Mouse (Mus musculus) MEL (cell line): ENCODE data around the gene Nop10. TPM values are rescaled to one million over a fixed set of nuclear protein-coding genes. Genes with fewer than 3 reads are reported as not detected.

ENCODE experiments used
- DNase-seq: peaks from one replicate; pipeline ENCODE4 v3.0.0; 2011; ENCODE audit warnings: low read depth, low spot score
- H3K27ac ChIP-seq: 2 replicates; pipeline ENCODE4 v1.5.1; 2012; ENCODE audit warnings: low read depth, mild to moderate bottlenecking, control low read depth, low read length, moderate library complexity; ENCODE audit not compliant: control insufficient read depth
- H3K27me3 ChIP-seq, 2 experiments: fragments of 150-350 bp in 1 of 2; sonication (generic) in 1 of 2; 2 replicates each; pipeline ENCODE4 v1.6.1; 2012; ENCODE audit warnings: low read length in 2 of 2, mild to moderate bottlenecking in 2 of 2, improper control_type of control experiment in 1 of 2, moderate library complexity in 1 of 2; ENCODE audit not compliant: insufficient read depth in 2 of 2, control insufficient read depth in 1 of 2
- H3K36me3 ChIP-seq, 2 experiments: 2 replicates each; pipeline ENCODE4 v1.6.1; 2012 to 2014; ENCODE audit warnings: low read length in 2 of 2, improper control_type of control experiment in 1 of 2, inconsistent platforms in 1 of 2, mild to moderate bottlenecking in 1 of 2; ENCODE audit not compliant: insufficient read depth in 2 of 2, control insufficient read depth in 1 of 2
- H3K4me1 ChIP-seq, 2 experiments: fragments of 150-350 bp in 1 of 2; sonication (generic) in 1 of 2; 2 replicates each; pipeline ENCODE4 v1.6.1; 2012; ENCODE audit warnings: low read length in 2 of 2, improper control_type of control experiment in 1 of 2, mild to moderate bottlenecking in 1 of 2; ENCODE audit not compliant: insufficient read depth in 2 of 2, control insufficient read depth in 1 of 2
- H3K4me3 ChIP-seq, 2 experiments: fragments of 150-350 bp in 1 of 2; sonication (generic) in 1 of 2; 2 replicates each; pipeline ENCODE4 v1.5.1; 2012; ENCODE audit warnings: low read depth in 2 of 2, low read length in 2 of 2, mild to moderate bottlenecking in 2 of 2, moderate library complexity in 2 of 2, control low read depth in 1 of 2, improper control_type of control experiment in 1 of 2; ENCODE audit not compliant: control insufficient read depth in 1 of 2, insufficient read depth in 1 of 2
- H3K79me2 ChIP-seq: 2 replicates; pipeline ENCODE4 v1.6.1; 2012; ENCODE audit warnings: mild to moderate bottlenecking, low read length, moderate library complexity; ENCODE audit not compliant: control insufficient read depth, poor library complexity, insufficient read depth
- H3K9ac ChIP-seq: 2 replicates; pipeline ENCODE4 v1.6.1; 2012; ENCODE audit warnings: low read depth, mild to moderate bottlenecking, control low read depth, low read length, moderate library complexity; ENCODE audit not compliant: control insufficient read depth, poor library complexity, severe bottlenecking
- H3K9me3 ChIP-seq: fragments of 150-350 bp; sonication (generic); replicated peaks from 2 replicates; pipeline ENCODE4 v1.6.1; 2012; ENCODE audit warnings: mild to moderate bottlenecking, low read length, improper control_type of control experiment, moderate library complexity; ENCODE audit not compliant: insufficient read depth
- CHD1 ChIP-seq: IDR thresholded peaks from 2 replicates; pipeline ENCODE4 v1.6.1; 2012; ENCODE audit warnings: low read depth, mild to moderate bottlenecking, inconsistent platforms, low read length, improper control_type of control experiment
- E2F4 ChIP-seq: IDR thresholded peaks from 2 replicates; pipeline ENCODE4 v1.6.1; 2011; ENCODE audit warnings: low read depth, low read length, improper control_type of control experiment, borderline replicate concordance
- ELF1 ChIP-seq: IDR thresholded peaks from 2 replicates; pipeline ENCODE4 v1.6.1; 2014; ENCODE audit warnings: low read depth, mild to moderate bottlenecking, inconsistent platforms, low read length, improper control_type of control experiment, moderate library complexity
- EP300 ChIP-seq, 2 experiments: IDR thresholded peaks; 2 replicates each; pipeline ENCODE4 v1.6.1; 2011; ENCODE audit warnings: improper control_type of control experiment in 2 of 2, low read length in 2 of 2, low read depth in 1 of 2, mild to moderate bottlenecking in 1 of 2
- ETS1 ChIP-seq: IDR thresholded peaks from 2 replicates; pipeline ENCODE4 v1.6.1; 2012; ENCODE audit warnings: low read depth, mild to moderate bottlenecking, inconsistent platforms, low read length, improper control_type of control experiment, moderate library complexity
- GATA1 ChIP-seq: IDR thresholded peaks from 2 replicates; pipeline ENCODE4 v1.6.1; 2011; ENCODE audit warnings: low read depth, low read length, improper control_type of control experiment
- HCFC1 ChIP-seq: IDR thresholded peaks from 2 replicates; pipeline ENCODE4 v1.6.1; 2012; ENCODE audit warnings: low read depth, mild to moderate bottlenecking, inconsistent platforms, low read length, improper control_type of control experiment, moderate library complexity
- JUND ChIP-seq: IDR thresholded peaks from 2 replicates; pipeline ENCODE4 v1.6.1; 2011; ENCODE audit warnings: low read depth, mild to moderate bottlenecking, improper control_type of control experiment, low read length
- KAT2A ChIP-seq: conservative IDR thresholded peaks from 2 replicates; pipeline ENCODE4 v1.6.1; 2012; ENCODE audit warnings: low read depth, low read length, improper control_type of control experiment, inconsistent platforms
- MAFK ChIP-seq: IDR thresholded peaks from 2 replicates; pipeline ENCODE4 v1.6.1; 2011; ENCODE audit warnings: low read depth, mild to moderate bottlenecking, low read length, improper control_type of control experiment, borderline replicate concordance
- MAX ChIP-seq: IDR thresholded peaks from 2 replicates; pipeline ENCODE4 v1.6.1; 2011; ENCODE audit warnings: low read length, improper control_type of control experiment
- MAZ ChIP-seq: IDR thresholded peaks from 2 replicates; pipeline ENCODE4 v1.6.1; 2012; ENCODE audit warnings: low read depth, mild to moderate bottlenecking, inconsistent platforms, low read length, improper control_type of control experiment
- MEF2A ChIP-seq: IDR thresholded peaks from 2 replicates; pipeline ENCODE4 v1.6.1; 2014; ENCODE audit warnings: low read depth, mild to moderate bottlenecking, inconsistent platforms, low read length, improper control_type of control experiment; ENCODE audit not compliant: poor library complexity, insufficient replicate concordance, severe bottlenecking; ENCODE audit errors: extremely low read depth
- MXI1 ChIP-seq: IDR thresholded peaks from 2 replicates; pipeline ENCODE4 v1.6.1; 2011; ENCODE audit warnings: mild to moderate bottlenecking, low read depth, low read length, improper control_type of control experiment
- MYC ChIP-seq: IDR thresholded peaks from 2 replicates; pipeline ENCODE4 v1.6.1; 2011; ENCODE audit warnings: low read depth, mild to moderate bottlenecking, low read length, improper control_type of control experiment, moderate library complexity
- NELFE ChIP-seq: IDR thresholded peaks from 2 replicates; pipeline ENCODE4 v1.6.1; 2011; ENCODE audit warnings: low read depth, low read length, improper control_type of control experiment
- POLR2A ChIP-seq, 2 experiments: IDR thresholded peaks; 2 replicates each; pipeline ENCODE4 v1.6.1; 2011 to 2012; ENCODE audit warnings: low read length in 2 of 2, mild to moderate bottlenecking in 2 of 2, control low read depth in 1 of 2, improper control_type of control experiment in 1 of 2, low read depth in 1 of 2, moderate library complexity in 1 of 2; ENCODE audit not compliant: control insufficient read depth in 1 of 2, insufficient read depth in 1 of 2, poor library complexity in 1 of 2
- POLR2AphosphoS5 ChIP-seq: IDR thresholded peaks from 2 replicates; pipeline ENCODE4 v1.6.1; 2012; ENCODE audit warnings: low read depth, borderline replicate concordance, mild to moderate bottlenecking, inconsistent platforms, low read length, moderate library complexity, mixed read lengths
- RAD21 ChIP-seq: IDR thresholded peaks from 2 replicates; pipeline ENCODE4 v1.6.1; 2011; ENCODE audit warnings: mild to moderate bottlenecking, low read depth, low read length, improper control_type of control experiment
- SIN3A ChIP-seq: IDR thresholded peaks from 2 replicates; pipeline ENCODE4 v1.6.1; 2012; ENCODE audit warnings: low read length, improper control_type of control experiment, inconsistent platforms
- TBP ChIP-seq: IDR thresholded peaks from 2 replicates; pipeline ENCODE4 v1.8.0; 2011; ENCODE audit warnings: low read depth, low read length, improper control_type of control experiment
- UBTF ChIP-seq: IDR thresholded peaks from 2 replicates; pipeline ENCODE4 v1.6.1; 2012; ENCODE audit warnings: low read depth, mild to moderate bottlenecking, inconsistent platforms, low read length, improper control_type of control experiment, moderate library complexity, borderline replicate concordance; ENCODE audit not compliant: insufficient read depth
- USF1 ChIP-seq: IDR thresholded peaks from 2 replicates; pipeline ENCODE4 v1.6.1; 2014; ENCODE audit warnings: low read depth, mild to moderate bottlenecking, inconsistent platforms, low read length, improper control_type of control experiment, moderate library complexity
- USF2 ChIP-seq, 2 experiments: IDR thresholded peaks; 2 replicates each; pipeline ENCODE4 v1.6.1; 2011 to 2012; ENCODE audit warnings: improper control_type of control experiment in 2 of 2, low read length in 2 of 2, borderline replicate concordance in 1 of 2, inconsistent platforms in 1 of 2, low read depth in 1 of 2, mild to moderate bottlenecking in 1 of 2; ENCODE audit not compliant: insufficient read depth in 1 of 2
- ZC3H11A ChIP-seq: IDR thresholded peaks from 2 replicates; pipeline ENCODE4 v1.6.1; 2012; ENCODE audit warnings: low read depth, mild to moderate bottlenecking, inconsistent platforms, low read length, improper control_type of control experiment
- ZNF384 ChIP-seq: IDR thresholded peaks from 2 replicates; pipeline ENCODE4 v1.6.1; 2012; ENCODE audit warnings: low read depth, mild to moderate bottlenecking, inconsistent platforms, low read length, improper control_type of control experiment
- polyA plus RNA-seq, 2 experiments: library from polyadenylated mRNA; stranded (reverse) in 1 of 2; unstranded in 1 of 2; fragments of >175 nt in 1 of 2; fragments of >200 nt in 1 of 2; gene quantifications; 2 replicates each; pipeline versions ENCODE4 v1.2.1 to v1.2.4; 2012; ENCODE audit warnings: low replicate concordance in 2 of 2, low read depth in 1 of 2; ENCODE audit not compliant: insufficient read length in 2 of 2, insufficient read depth in 1 of 2, missing spikeins in 1 of 2
- total RNA-seq: library from RNA; depleted of rRNA; stranded (reverse); fragments of 300-350 nt; gene quantifications from 2 replicates; pipeline ENCODE4 v1.2.3, GENCODE M21; 2012

The Nop10 gene
- total and polyA plus RNA-seq, 3 experiments = 253 to 275 TPM; not detected in 1

GRCm38 (mm10) chr2:112308671-112309070 lies 46.9 kb downstream of the Nop10 start:
- H3K9me3 ChIP-seq = no peaks in the 10 kb centered on the region
- H3K4me1 ChIP-seq = peaks cover 17% of the 10 kb centered on the region in 2 experiments
- H3K9ac ChIP-seq = peak overlapping the region; percentile 64
- peak overlapping the region; percentile 58 for H3K27ac ChIP-seq
- peak overlapping the region; percentile 39 to 55 for H3K4me3 ChIP-seq
- peak; percentile 64 for DNase-seq
- TF ChIP-seq CHD1 = no peak
- 0 out of 2 replicates have a peak, but pooled peaks have one; percentile 9 for TF ChIP-seq ZNF384
- no peaks in the 10 kb centered on the region for H3K27me3 ChIP-seq
- peaks cover 0 to 28% of the 10 kb centered on the region in 2 experiments; a peak in 3 of 4 replicates for H3K36me3 ChIP-seq
- H3K79me2 ChIP-seq = no peaks in the 10 kb centered on the region

GRCm38 (mm10) chr2:112309161-112309600 lies 47.5 kb downstream of the Nop10 start:
- TF ChIP-seq SIN3A = 0 out of 2 replicates have a peak, but pooled peaks have one; percentile 53
- TF ChIP-seq USF1 = no peak
- no peak for TF ChIP-seq NELFE
- TF ChIP-seq JUND = no peak
- no peak for TF ChIP-seq POLR2AphosphoS5
- no peak for TF ChIP-seq MAFK
- peak; percentile 33; the same call in 1 of the 2 replicates for TF ChIP-seq MXI1
- 0 out of 2 replicates have a peak, but pooled peaks have one; percentile 22 for TF ChIP-seq TBP
- 0 out of 2 replicates have a peak, but pooled peaks have one; percentile 72 for TF ChIP-seq MYC
- peak in 1 of 2 experiments; percentile 82; a peak in 3 of 4 replicates for TF ChIP-seq EP300 (IDR thresholded peaks at IDR 0.05; ENCODE audit: low read depth in 1 of 2, low read length in 2 of 2)
- no peak for TF ChIP-seq CHD1
- TF ChIP-seq ZC3H11A = no peak
- no peak for TF ChIP-seq E2F4
- no peak for TF ChIP-seq KAT2A
- TF ChIP-seq ETS1 = peak; percentile 55; the same call in 1 of the 2 replicates
- TF ChIP-seq GATA1 = peak; percentile 72
- TF ChIP-seq ELF1 = peak; percentile 60
- TF ChIP-seq MAZ = no peak
- peak; percentile 47; the same call in 1 of the 2 replicates for TF ChIP-seq MAX
- TF ChIP-seq USF2 (IDR thresholded peaks at IDR 0.05; ENCODE audit: borderline replicate concordance in 1 of 2, insufficient read depth in 1 of 2, low read depth in 1 of 2, low read length in 2 of 2) = no peak
- peak; percentile 33; the same call in 1 of the 2 replicates for TF ChIP-seq HCFC1
- TF ChIP-seq RAD21 = no peak
- TF ChIP-seq UBTF = no peak
- no peak for TF ChIP-seq MEF2A
- TF ChIP-seq POLR2A (IDR thresholded peaks at IDR 0.05; ENCODE audit: control insufficient read depth in 1 of 2, insufficient read depth in 1 of 2, low read depth in 1 of 2, low read length in 2 of 2, poor library complexity in 1 of 2) = peak in 1 of 2 experiments; percentile 49; a peak in 1 of 4 replicates
- TF ChIP-seq, all 39 proteins: peak for 11
- H3K4me3 ChIP-seq = peak overlapping the region; percentile 39 to 55
- peaks cover 17% of the 10 kb centered on the region in 2 experiments for H3K4me1 ChIP-seq
- H3K27ac ChIP-seq = peak overlapping the region; percentile 58
- H3K36me3 ChIP-seq = peaks cover 0 to 28% of the 10 kb centered on the region in 2 experiments; a peak in 3 of 4 replicates
- peak overlapping the region; percentile 64 for H3K9ac ChIP-seq
- DNase-seq = peak; percentile 90
- H3K27me3 ChIP-seq = no peaks in the 10 kb centered on the region
- no peaks in the 10 kb centered on the region for H3K9me3 ChIP-seq
- no peaks in the 10 kb centered on the region for H3K79me2 ChIP-seq
